Mouse (Mus musculus) olfactory bulb, adult 2 months (tissue): Measurements from ENCODE around the gene Hcn2. TPM values are rescaled to one million over a fixed set of nuclear protein-coding genes. Genes with fewer than 3 reads are reported as not detected.

Experiments
- H3K27ac ChIP-seq: fragments of 200-500 bp; 2 replicates; pipeline ENCODE4 v1.5.1; 2012; ENCODE audit warnings: low read depth, low read length; ENCODE audit not compliant: insufficient read depth
- H3K4me1 ChIP-seq: fragments of 200-500 bp; 2 replicates; pipeline ENCODE4 v1.6.1; 2012; ENCODE audit warnings: low read length; ENCODE audit not compliant: control insufficient read depth, insufficient read depth
- H3K4me3 ChIP-seq: fragments of 200-500 bp; 2 replicates; pipeline ENCODE4 v1.5.1; 2012; ENCODE audit warnings: mild to moderate bottlenecking, low read depth, low read length, moderate library complexity; ENCODE audit not compliant: insufficient read depth
- CTCF ChIP-seq: fragments of 200-500 bp; IDR thresholded peaks from 2 replicates; pipeline ENCODE4 v1.5.1; 2012; ENCODE audit warnings: low read depth, mild to moderate bottlenecking, low read length, moderate library complexity; ENCODE audit not compliant: insufficient read depth
- POLR2A ChIP-seq: fragments of 200-500 bp; IDR thresholded peaks from 2 replicates; pipeline ENCODE4 v1.6.1; 2012; ENCODE audit warnings: mild to moderate bottlenecking, low read depth, low read length, moderate library complexity; ENCODE audit not compliant: insufficient read depth
- WGBS: fragments of 180-500 bp; shearing (Covaris S2); methylation state at CpG from one replicate; pipeline ENCODE4 v1.1.7; 2018; 5-methylcytosine and 5-hydroxymethylcytosine counted together
- polyA plus RNA-seq: library from polyadenylated mRNA; stranded (reverse); fragments of >200 nt; gene quantifications from 2 replicates; pipeline ENCODE4 v1.2.4, GENCODE M21; 2012; ENCODE audit warnings: low replicate concordance; ENCODE audit not compliant: missing spikeins, insufficient read depth, insufficient read length

Hcn2 gene
- polyA plus RNA-seq, 1 experiment: not detected

DNA sequence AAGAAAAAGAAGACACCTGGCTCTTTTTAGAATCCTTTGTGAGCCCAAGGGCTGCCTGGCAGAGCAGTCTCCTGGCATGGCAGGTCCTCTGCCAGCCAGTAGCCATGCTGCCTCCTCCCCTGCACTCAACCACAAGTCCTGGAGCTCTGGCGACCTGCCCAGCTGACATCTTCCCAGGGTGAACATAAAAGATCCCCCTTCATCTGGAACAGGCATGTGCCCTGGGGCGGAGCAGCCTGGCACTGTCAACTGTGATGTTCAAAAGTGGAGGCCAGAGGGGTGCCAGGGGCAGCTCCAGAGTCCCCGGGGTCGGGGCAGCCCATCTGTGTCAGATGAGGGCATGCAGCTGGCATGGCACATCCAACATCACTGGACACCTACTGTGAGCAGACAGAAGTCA lies 1.4 kb upstream of the Hcn2 start:
- no peak for TF ChIP-seq POLR2A
- no peak for TF ChIP-seq CTCF
- WGBS: 30% methylated on average over 4 of the region's 4 CpGs
- H3K4me3 ChIP-seq: no peak overlapping the region
- H3K4me1 ChIP-seq: peaks cover 30% of the 10 kb centered on the region
- no peak overlapping the region for H3K27ac ChIP-seq

GRCm38 (mm10) chr10:79716988-79717355 lies 538 bp downstream of the Hcn2 start:
- Histone ChIP-seq H3K4me3 (peak overlapping the region; percentile 84), H3K27ac (peak overlapping the region; percentile 31), H3K4me1 (peaks cover 46% of the 10 kb centered on the region)
- under 1% methylated on average over 44 of the region's 44 CpGs for WGBS
- TF ChIP-seq CTCF (no peak), POLR2A (peak; percentile 17; the same call in 1 of the 2 replicates)

- Histone ChIP-seq H3K4me1 (peaks cover 52% of the 10 kb centered on the region), H3K27ac (peak overlapping the region; percentile 31), H3K4me3 (peak overlapping the region; percentile 84)
- 3% methylated on average over 43 of the region's 43 CpGs for WGBS
- TF ChIP-seq POLR2A (no peak), CTCF (no peak)
Measured at GRCm38 (mm10) chr10:79717640-79718357, 1.4 kb downstream of the Hcn2 start.

DNA sequence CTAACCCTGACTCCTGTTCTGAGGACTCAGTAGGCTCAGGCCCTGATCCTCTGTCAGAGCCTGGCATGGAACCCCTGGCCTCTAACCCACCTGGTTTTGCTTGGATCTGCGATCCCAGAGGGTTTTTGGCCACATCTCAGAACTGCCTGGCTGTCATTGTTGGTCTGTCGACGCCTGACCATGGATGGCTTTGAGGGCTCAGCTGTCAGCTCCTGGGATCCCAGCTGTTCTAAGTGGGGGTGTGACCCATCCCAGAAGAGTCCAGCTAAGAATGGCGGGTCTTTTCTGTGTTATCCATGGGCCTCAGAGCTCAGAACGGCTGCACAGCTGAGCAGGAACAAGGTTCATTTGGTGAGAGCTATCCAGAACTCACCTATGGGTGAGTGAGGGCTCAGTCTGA lies 4.7 kb downstream of the Hcn2 start:
- TF ChIP-seq CTCF (no peak), POLR2A (no peak)
- WGBS: 66% methylated on average over 5 of the region's 5 CpGs
- Histone ChIP-seq H3K27ac (no peak overlapping the region), H3K4me3 (no peak overlapping the region), H3K4me1 (peaks cover 62% of the 10 kb centered on the region)

GRCm38 (mm10) chr10:79723047-79723446 lies 6.6 kb downstream of the Hcn2 start:
- WGBS: 28% methylated on average over 6 of the region's 6 CpGs
- H3K4me3 ChIP-seq: no peak overlapping the region
- H3K27ac ChIP-seq: peak overlapping the region; percentile 20; the same call in 1 of the 2 replicates
- TF ChIP-seq POLR2A (no peak), CTCF (no peak)
- peaks cover 57% of the 10 kb centered on the region for H3K4me1 ChIP-seq

GRCm38 (mm10) chr10:79723692-79724091 lies 7.3 kb downstream of the Hcn2 start:
- H3K27ac ChIP-seq: peak overlapping the region; percentile 20; the same call in 1 of the 2 replicates
- H3K4me3 ChIP-seq: no peak overlapping the region
- TF ChIP-seq POLR2A (no peak), CTCF (no peak)
- 76% methylated on average over 7 of the region's 7 CpGs for WGBS
- peaks cover 58% of the 10 kb centered on the region for H3K4me1 ChIP-seq

DNA sequence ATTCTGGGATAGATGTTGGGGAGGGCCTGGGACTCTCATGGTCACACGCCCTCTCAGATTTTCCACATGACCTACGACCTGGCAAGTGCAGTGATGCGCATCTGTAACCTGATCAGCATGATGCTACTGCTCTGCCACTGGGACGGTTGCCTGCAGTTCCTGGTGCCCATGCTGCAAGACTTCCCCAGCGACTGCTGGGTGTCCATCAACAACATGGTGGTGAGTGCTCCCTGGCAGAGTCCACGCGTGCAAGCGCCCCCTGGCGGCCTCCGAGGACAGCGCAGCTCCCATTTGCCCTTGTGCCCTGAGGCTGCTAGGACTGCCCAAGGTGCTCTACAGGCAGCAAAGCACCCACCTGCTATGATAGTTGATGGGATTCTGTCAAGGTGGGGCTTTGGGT lies 9.7 kb downstream of the Hcn2 start:
- peaks cover 51% of the 10 kb centered on the region for H3K4me1 ChIP-seq
- H3K27ac ChIP-seq: no peak overlapping the region
- TF ChIP-seq POLR2A (no peak), CTCF (peak; percentile 48; the same call in 1 of the 2 replicates)
- H3K4me3 ChIP-seq: no peak overlapping the region
- 40% methylated on average over 11 of the region's 11 CpGs for WGBS

- Histone ChIP-seq H3K4me3 (no peak overlapping the region), H3K27ac (peak overlapping the region; percentile 27; the same call in 1 of the 2 replicates), H3K4me1 (peaks cover 31% of the 10 kb centered on the region)
- 61% methylated on average over 28 of the region's 28 CpGs for WGBS
- no peak for TF ChIP-seq POLR2A
- no peak for TF ChIP-seq CTCF
Measured at GRCm38 (mm10) chr10:79728323-79729249, 12.2 kb downstream of the Hcn2 start.

DNA sequence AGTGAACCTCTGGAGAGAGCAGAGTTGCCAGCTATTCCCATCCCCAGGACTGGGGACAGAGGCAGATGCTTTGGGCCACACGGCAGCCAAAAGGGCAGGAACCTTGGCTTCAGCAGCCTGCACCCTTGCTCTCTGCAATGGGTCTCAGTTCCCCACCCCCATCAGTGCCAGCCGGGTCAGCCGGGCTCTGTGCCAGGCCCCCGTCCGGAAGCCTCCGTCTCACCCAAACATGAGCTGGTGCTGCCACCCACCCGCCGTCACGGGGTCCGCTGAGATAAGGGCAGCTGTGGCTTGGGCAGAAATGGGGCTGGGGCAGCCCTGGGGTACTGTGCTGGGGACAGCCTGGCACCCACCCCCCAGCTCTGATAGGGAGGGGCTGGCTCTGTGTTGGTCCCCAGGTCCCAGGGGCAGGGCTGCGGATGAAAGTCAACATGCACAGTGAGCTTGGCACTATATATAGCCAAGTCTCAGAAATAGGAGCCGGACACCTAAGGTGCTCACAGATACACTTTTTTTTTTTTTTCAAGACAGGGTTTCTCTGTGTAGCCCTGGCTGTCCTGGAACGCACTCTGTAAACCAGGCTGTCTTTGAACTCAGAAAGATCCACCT lies 13.0 kb downstream of the Hcn2 start:
- TF ChIP-seq CTCF: no peak
- TF ChIP-seq POLR2A: no peak
- Histone ChIP-seq H3K27ac (peak overlapping the region; percentile 4; the same call in 1 of the 2 replicates), H3K4me3 (no peak overlapping the region), H3K4me1 (peaks cover 23% of the 10 kb centered on the region)
- 26% methylated on average over 13 of the region's 13 CpGs for WGBS

GRCm38 (mm10) chr10:79732500-79732899 lies 16.1 kb downstream of the Hcn2 start:
- H3K4me3 ChIP-seq: no peak overlapping the region
- no peak for TF ChIP-seq CTCF
- H3K4me1 ChIP-seq: peaks cover 16% of the 10 kb centered on the region
- H3K27ac ChIP-seq: no peak overlapping the region
- 95% methylated on average over 1 of the region's 1 CpGs for WGBS
